Mouse (Mus musculus) hindbrain, postnatal 0 days (tissue): ENCODE results near the gene Bicd2. TPM values are rescaled to one million over a fixed set of nuclear protein-coding genes. Genes with fewer than 3 reads are reported as not detected.

Source experiments
- ATAC-seq: fragments of 200-750 bp; cut with Nextera tagmentation; 2 replicates; pipeline ENCODE4 v1.8.0; 2017; ENCODE audit warnings: mild to moderate bottlenecking, moderate TSS enrichment, moderate library complexity
- DNase-seq: peaks from one replicate; pipeline ENCODE4 v3.0.0-alpha.2; 2015; ENCODE audit warnings: low spot score
- H3K27ac ChIP-seq: fragments of 300-500 bp; sonication (generic); 2 replicates; pipeline ENCODE4 v1.5.1; 2014; ENCODE audit warnings: mild to moderate bottlenecking
- H3K27me3 ChIP-seq: fragments of 300-500 bp; sonication (generic); 2 replicates; pipeline ENCODE4 v1.6.1; 2014; ENCODE audit warnings: low read length, mixed read lengths; ENCODE audit not compliant: insufficient read depth
- H3K36me3 ChIP-seq: fragments of 300-500 bp; sonication (generic); 2 replicates; pipeline ENCODE4 v1.6.1; 2014; ENCODE audit warnings: low read length, mixed read lengths; ENCODE audit not compliant: insufficient read depth
- H3K4me1 ChIP-seq: fragments of 300-500 bp; sonication (generic); 2 replicates; pipeline ENCODE4 v1.6.1; 2014; ENCODE audit warnings: antibody characterized with exemption, low read length, mixed read lengths; ENCODE audit not compliant: insufficient read depth
- H3K4me2 ChIP-seq: fragments of 300-500 bp; sonication (generic); 2 replicates; pipeline ENCODE4 v1.6.1; 2014; ENCODE audit warnings: low read depth, mild to moderate bottlenecking, low read length, moderate library complexity, mixed read lengths
- H3K4me3 ChIP-seq: fragments of 300-500 bp; sonication (generic); 2 replicates; pipeline ENCODE4 v1.5.1; 2014; ENCODE audit warnings: low read length
- H3K9ac ChIP-seq: fragments of 300-500 bp; sonication (generic); replicated peaks from 2 replicates; pipeline ENCODE4 v1.6.1; 2014; ENCODE audit warnings: mild to moderate bottlenecking, low read length, moderate library complexity, mixed read lengths
- H3K9me3 ChIP-seq: fragments of 300-500 bp; sonication (generic); 2 replicates; pipeline ENCODE4 v1.6.1; 2016; ENCODE audit warnings: low read length, mixed read lengths
- CTCF ChIP-seq: IDR thresholded peaks from 2 replicates; pipeline ENCODE4 v1.5.1; 2016; ENCODE audit warnings: antibody characterized with exemption, control low read depth, low read depth
- WGBS: fragments of 180-500 bp; shearing (Covaris S2); extraction: QIAGEN DNeasy Blood & Tissue Kit; methylation state at CpG from one replicate; pipeline ENCODE4 v1.1.7; 2014; 5-methylcytosine and 5-hydroxymethylcytosine counted together
- polyA plus RNA-seq: library from polyadenylated mRNA; unstranded; fragments of >200 nt; fragmentation: Nextera tagmentation; extraction: Ambion mirVana; gene quantifications from 2 replicates; pipeline ENCODE4 v1.2.1, GENCODE M21; 2015
- total RNA-seq: library from RNA; depleted of rRNA; stranded (reverse); fragments of >200 nt; gene quantifications from 2 replicates; pipeline ENCODE4 v1.2.3, GENCODE M21; 2014

The Bicd2 gene
- total and polyA plus RNA-seq, 2 experiments from 2014 or later: 25.1 to 51.2 TPM

- 71% methylated on average over 7 of the region's 7 CpGs for WGBS
- ATAC-seq: no peak
- no peak overlapping the region for H3K4me2 ChIP-seq
- H3K4me3 ChIP-seq: no peak overlapping the region
- H3K36me3 ChIP-seq: no peaks in the 10 kb centered on the region
- H3K27ac ChIP-seq: no peak overlapping the region
- no peak for TF ChIP-seq CTCF
- DNase-seq: no peak
- H3K27me3 ChIP-seq: no peaks in the 10 kb centered on the region
- H3K9ac ChIP-seq: no peak overlapping the region
- no peaks in the 10 kb centered on the region for H3K9me3 ChIP-seq
- H3K4me1 ChIP-seq: no peaks in the 10 kb centered on the region
These were observed 34.5 kb upstream of the Bicd2 start for GRCm38 (mm10) chr13:49306771-49307310.

- no peak for TF ChIP-seq CTCF
- peak; percentile 76 for ATAC-seq
- Histone ChIP-seq H3K4me2 (no peak overlapping the region), H3K9me3 (no peaks in the 10 kb centered on the region), H3K27ac (no peak overlapping the region), H3K4me1 (no peaks in the 10 kb centered on the region), H3K4me3 (no peak overlapping the region), H3K36me3 (no peaks in the 10 kb centered on the region), H3K9ac (no peak overlapping the region), H3K27me3 (no peaks in the 10 kb centered on the region)
- 42% methylated on average over 10 of the region's 10 CpGs for WGBS
- peak; percentile 14 for DNase-seq
These were observed 33.9 kb upstream of the Bicd2 start for GRCm38 (mm10) chr13:49307311-49307969.

- H3K27ac ChIP-seq: no peak overlapping the region
- no peak for TF ChIP-seq CTCF
- 94% methylated on average over 4 of the region's 4 CpGs for WGBS
- H3K27me3 ChIP-seq: no peaks in the 10 kb centered on the region
- ATAC-seq (no peak), DNase-seq (no peak)
- H3K4me1 ChIP-seq: no peaks in the 10 kb centered on the region
- H3K4me3 ChIP-seq: no peak overlapping the region
- H3K9ac ChIP-seq: no peak overlapping the region
- no peaks in the 10 kb centered on the region for H3K9me3 ChIP-seq
- H3K4me2 ChIP-seq: no peak overlapping the region
- H3K36me3 ChIP-seq: no peaks in the 10 kb centered on the region
These were observed 33.2 kb upstream of the Bicd2 start for GRCm38 (mm10) chr13:49308206-49308605.

- Histone ChIP-seq H3K27ac (no peak overlapping the region), H3K4me1 (no peaks in the 10 kb centered on the region), H3K4me3 (no peak overlapping the region), H3K36me3 (no peaks in the 10 kb centered on the region), H3K4me2 (no peak overlapping the region), H3K9me3 (no peaks in the 10 kb centered on the region), H3K9ac (no peak overlapping the region), H3K27me3 (no peaks in the 10 kb centered on the region)
- no peak for TF ChIP-seq CTCF
- ATAC-seq (no peak), DNase-seq (no peak)
- WGBS: 88% methylated on average over 16 of the region's 16 CpGs
These were observed 32.5 kb upstream of the Bicd2 start for GRCm38 (mm10) chr13:49308861-49309403.

GRCm38 (mm10) chr13:49309501-49309900, 31.9 kb upstream of the Bicd2 start:
- no peaks in the 10 kb centered on the region for H3K36me3 ChIP-seq
- no peak overlapping the region for H3K4me2 ChIP-seq
- no peak for TF ChIP-seq CTCF
- H3K9ac ChIP-seq: no peak overlapping the region
- no peak for ATAC-seq
- no peaks in the 10 kb centered on the region for H3K27me3 ChIP-seq
- 100% methylated on average over 1 of the region's 1 CpGs for WGBS
- no peaks in the 10 kb centered on the region for H3K4me1 ChIP-seq
- H3K9me3 ChIP-seq: no peaks in the 10 kb centered on the region
- DNase-seq: no peak
- no peak overlapping the region for H3K27ac ChIP-seq
- no peak overlapping the region for H3K4me3 ChIP-seq

GRCm38 (mm10) chr13:49311642-49312041, 29.7 kb upstream of the Bicd2 start:
- Histone ChIP-seq H3K9me3 (no peaks in the 10 kb centered on the region), H3K36me3 (no peaks in the 10 kb centered on the region), H3K4me2 (no peak overlapping the region), H3K27ac (no peak overlapping the region), H3K9ac (no peak overlapping the region), H3K27me3 (no peaks in the 10 kb centered on the region), H3K4me3 (no peak overlapping the region), H3K4me1 (no peaks in the 10 kb centered on the region; the same call in 1 of the 2 replicates)
- TF ChIP-seq CTCF: no peak
- ATAC-seq: no peak
- no peak for DNase-seq
- 93% methylated on average over 7 of the region's 7 CpGs for WGBS
